Mouse (Mus musculus) CH12.LX (cell line): ENCODE measurements around the gene Insrr. TPM values are rescaled to one million over a fixed set of nuclear protein-coding genes. Genes with fewer than 3 reads are reported as not detected.

ENCODE experiments used
- DNase-seq: peaks from one replicate; pipeline ENCODE4 v3.0.0-alpha.2; 2013; ENCODE audit errors: extremely low read depth
- H3K27ac ChIP-seq: 2 replicates; pipeline ENCODE4 v1.5.1; 2012; ENCODE audit warnings: low read depth, mild to moderate bottlenecking, control low read depth, moderate library complexity; ENCODE audit not compliant: insufficient read depth
- H3K27me3 ChIP-seq: replicated peaks from 2 replicates; pipeline ENCODE3; 2012; ENCODE audit warnings: inconsistent platforms
- H3K36me3 ChIP-seq, 2 experiments: replicated peaks in 1 of 2; 2 replicates each; pipeline versions ENCODE3 to v1.6.1; 2012; ENCODE audit warnings: inconsistent platforms in 1 of 2, low read length in 1 of 2, mild to moderate bottlenecking in 1 of 2, mixed read lengths in 1 of 2, moderate library complexity in 1 of 2; ENCODE audit not compliant: control insufficient read depth in 1 of 2, insufficient read depth in 1 of 2
- H3K4me1 ChIP-seq, 2 experiments: 2 replicates each; pipeline ENCODE4 v1.6.1; 2012; ENCODE audit warnings: inconsistent platforms in 1 of 2, moderate library complexity in 1 of 2; ENCODE audit not compliant: insufficient read depth in 2 of 2, control insufficient read depth in 1 of 2
- H3K4me2 ChIP-seq: 2 replicates; pipeline ENCODE4 v1.6.1; 2012; ENCODE audit warnings: low read depth, mild to moderate bottlenecking, control low read depth; ENCODE audit not compliant: poor library complexity, insufficient read depth, severe bottlenecking
- H3K4me3 ChIP-seq, 3 experiments: fragments of 150-350 bp in 1 of 3; sonication (generic) in 1 of 3; replicated peaks in 1 of 3; 2 replicates each; pipeline versions ENCODE3 to v1.5.1; 2011 to 2012; ENCODE audit warnings: low read depth in 2 of 3, low read length in 2 of 3, mild to moderate bottlenecking in 2 of 3, moderate library complexity in 2 of 3, control low read depth in 1 of 3, improper control_type of control experiment in 1 of 3, inconsistent platforms in 1 of 3, mixed read lengths in 1 of 3; ENCODE audit not compliant: poor library complexity in 1 of 3
- H3K79me2 ChIP-seq: replicated peaks from 2 replicates; pipeline ENCODE4 v1.6.1; 2012; ENCODE audit warnings: mild to moderate bottlenecking, moderate library complexity; ENCODE audit not compliant: control insufficient read depth, poor library complexity, insufficient read depth, severe bottlenecking; ENCODE audit errors: extremely low read depth
- H3K9ac ChIP-seq: 2 replicates; pipeline ENCODE4 v1.6.1; 2012; ENCODE audit warnings: low read depth, mild to moderate bottlenecking, control low read depth, moderate library complexity; ENCODE audit not compliant: insufficient read depth
- H3K9me3 ChIP-seq: replicated peaks from 2 replicates; pipeline ENCODE3; 2012; ENCODE audit warnings: low read length, inconsistent platforms, mixed read lengths
- BHLHE40 ChIP-seq: IDR thresholded peaks from 2 replicates; pipeline ENCODE4 v1.6.1; 2011; ENCODE audit warnings: mild to moderate bottlenecking, low read depth, low read length, improper control_type of control experiment
- CHD1 ChIP-seq: IDR thresholded peaks from 2 replicates; pipeline ENCODE4 v1.6.1; 2012; ENCODE audit warnings: low read depth, low read length, improper control_type of control experiment, inconsistent platforms
- CHD2 ChIP-seq: IDR thresholded peaks from 2 replicates; pipeline ENCODE4 v1.6.1; 2011; ENCODE audit warnings: low read length, improper control_type of control experiment
- CTCF ChIP-seq, 2 experiments: IDR thresholded peaks in 1 of 2; conservative IDR thresholded peaks in 1 of 2; 2 replicates each; pipeline ENCODE4 v1.5.1; 2011 to 2012; ENCODE audit warnings: low read depth in 2 of 2, low read length in 2 of 2, improper control_type of control experiment in 1 of 2, inconsistent platforms in 1 of 2, mild to moderate bottlenecking in 1 of 2, moderate library complexity in 1 of 2
- E2F4 ChIP-seq: IDR thresholded peaks from 2 replicates; pipeline ENCODE4 v1.6.1; 2011; ENCODE audit warnings: low read depth, low read length, improper control_type of control experiment; ENCODE audit not compliant: insufficient replicate concordance
- ELF1 ChIP-seq: IDR thresholded peaks from 2 replicates; pipeline ENCODE4 v1.6.1; 2014; ENCODE audit warnings: low read depth, mild to moderate bottlenecking, inconsistent platforms, low read length, improper control_type of control experiment
- HCFC1 ChIP-seq: IDR thresholded peaks from 2 replicates; pipeline ENCODE4 v1.6.1; 2012; ENCODE audit warnings: low read depth, mild to moderate bottlenecking, inconsistent platforms, low read length, improper control_type of control experiment
- IRF4 ChIP-seq: IDR thresholded peaks from 2 replicates; pipeline ENCODE4 v1.6.1; 2014; ENCODE audit warnings: low read depth, mild to moderate bottlenecking, inconsistent platforms, low read length, improper control_type of control experiment
- JUN ChIP-seq: IDR thresholded peaks from 2 replicates; pipeline ENCODE4 v1.6.1; 2011; ENCODE audit warnings: low read depth, mild to moderate bottlenecking, low read length, improper control_type of control experiment, moderate library complexity; ENCODE audit not compliant: insufficient read depth
- KAT2A ChIP-seq: IDR thresholded peaks from 2 replicates; pipeline ENCODE4 v1.6.1; 2012; ENCODE audit warnings: low read length, improper control_type of control experiment, inconsistent platforms; ENCODE audit not compliant: insufficient replicate concordance
- MAFK ChIP-seq: IDR thresholded peaks from 2 replicates; pipeline ENCODE4 v1.6.1; 2011; ENCODE audit warnings: low read length, improper control_type of control experiment; ENCODE audit not compliant: insufficient replicate concordance
- MAX ChIP-seq: IDR thresholded peaks from 2 replicates; pipeline ENCODE4 v1.6.1; 2011; ENCODE audit warnings: low read length, improper control_type of control experiment
- MAZ ChIP-seq: IDR thresholded peaks from 2 replicates; pipeline ENCODE4 v1.6.1; 2012; ENCODE audit warnings: low read depth, mild to moderate bottlenecking, inconsistent platforms, low read length, improper control_type of control experiment, moderate library complexity
- MEF2A ChIP-seq: IDR thresholded peaks from 2 replicates; pipeline ENCODE4 v1.6.1; 2014; ENCODE audit warnings: low read depth, mild to moderate bottlenecking, inconsistent platforms, low read length, improper control_type of control experiment, borderline replicate concordance
- MXI1 ChIP-seq: IDR thresholded peaks from 2 replicates; pipeline ENCODE4 v1.6.1; 2011; ENCODE audit warnings: mild to moderate bottlenecking, low read depth, low read length, improper control_type of control experiment
- MYC ChIP-seq: IDR thresholded peaks from 2 replicates; pipeline ENCODE4 v1.6.1; 2011; ENCODE audit warnings: low read depth, mild to moderate bottlenecking, improper control_type of control experiment, low read length
- NRF1 ChIP-seq: IDR thresholded peaks from 2 replicates; pipeline ENCODE4 v1.6.1; 2014; ENCODE audit warnings: low read depth, mild to moderate bottlenecking, inconsistent platforms, low read length, improper control_type of control experiment, moderate library complexity
- POLR2A ChIP-seq: IDR thresholded peaks from 2 replicates; pipeline ENCODE4 v1.6.1; 2011; ENCODE audit warnings: low read depth, mild to moderate bottlenecking, improper control_type of control experiment, low read length
- RAD21 ChIP-seq: IDR thresholded peaks from 2 replicates; pipeline ENCODE4 v1.6.1; 2011; ENCODE audit warnings: low read depth, mild to moderate bottlenecking, low read length, improper control_type of control experiment, moderate library complexity
- RCOR1 ChIP-seq: conservative IDR thresholded peaks from 2 replicates; pipeline ENCODE4 v1.6.1; 2012; ENCODE audit warnings: low read depth, mild to moderate bottlenecking, inconsistent platforms, low read length, improper control_type of control experiment
- SIN3A ChIP-seq: IDR thresholded peaks from 2 replicates; pipeline ENCODE4 v1.6.1; 2012; ENCODE audit warnings: low read length, improper control_type of control experiment, inconsistent platforms
- SMC3 ChIP-seq: IDR thresholded peaks from 2 replicates; pipeline ENCODE4 v1.6.1; 2011; ENCODE audit warnings: low read depth, low read length, improper control_type of control experiment
- TBP ChIP-seq: conservative IDR thresholded peaks from 2 replicates; pipeline ENCODE4 v1.6.1; 2011; ENCODE audit warnings: low read depth, low read length, improper control_type of control experiment
- TCF12 ChIP-seq: IDR thresholded peaks from 2 replicates; pipeline ENCODE4 v1.6.1; 2014; ENCODE audit warnings: low read depth, mild to moderate bottlenecking, inconsistent platforms, low read length, improper control_type of control experiment
- UBTF ChIP-seq: IDR thresholded peaks from 2 replicates; pipeline ENCODE4 v1.6.1; 2012; ENCODE audit warnings: low read depth, mild to moderate bottlenecking, inconsistent platforms, low read length, improper control_type of control experiment, moderate library complexity
- USF1 ChIP-seq: IDR thresholded peaks from 2 replicates; pipeline ENCODE4 v1.6.1; 2014; ENCODE audit warnings: low read depth, mild to moderate bottlenecking, inconsistent platforms, low read length, improper control_type of control experiment
- USF2 ChIP-seq: conservative IDR thresholded peaks from 2 replicates; pipeline ENCODE4 v1.6.1; 2011; ENCODE audit warnings: low read depth, low read length, improper control_type of control experiment
- ZC3H11A ChIP-seq: IDR thresholded peaks from 2 replicates; pipeline ENCODE4 v1.6.1; 2012; ENCODE audit warnings: low read depth, mild to moderate bottlenecking, inconsistent platforms, low read length, improper control_type of control experiment
- ZKSCAN1 ChIP-seq: IDR thresholded peaks from 2 replicates; pipeline ENCODE4 v1.6.1; 2012; ENCODE audit warnings: low read depth, inconsistent platforms, low read length, improper control_type of control experiment, borderline replicate concordance
- ZMIZ1 ChIP-seq: IDR thresholded peaks from 2 replicates; pipeline ENCODE4 v1.6.1; 2012; ENCODE audit warnings: low read depth, mild to moderate bottlenecking, inconsistent platforms, low read length, improper control_type of control experiment
- dilution Hi-C: fragments of 300-500 bp; cut with MboI; formaldehyde crosslinking; loops from 2 replicates; pipeline ENCODE4 v1.14.3; 2020; ENCODE audit warnings: low sequenced_read_pairs; ENCODE audit not compliant: extremely low pct_unique_long_range_greater_than_20kb, extremely low pct_ligation_motif_present
- in situ Hi-C: fragments of 300-500 bp; cut with MboI; formaldehyde crosslinking; loops from 3 replicates; pipeline ENCODE4 v1.14.3; 2019; ENCODE audit warnings: low sequenced_read_pairs, low pct_ligation_motif_present, low pct_unique_long_range_greater_than_20kb, mixed read lengths
- polyA plus RNA-seq: library from polyadenylated mRNA; unstranded; fragments of >175 nt; gene quantifications from 2 replicates; pipeline ENCODE4 v1.2.1, GENCODE M21; 2012; ENCODE audit warnings: low read depth; ENCODE audit not compliant: insufficient read length
- total RNA-seq, 2 experiments: library from RNA; depleted of rRNA; stranded (reverse); fragments of 300-350 nt in 1 of 2; fragments of >200 nt in 1 of 2; gene quantifications; 2 replicates each; pipeline ENCODE4 v1.2.3; 2012 to 2014

Insrr gene
- total and polyA plus RNA-seq, 3 experiments: 0.06 to 0.08 TPM; not detected in 1

DNA sequence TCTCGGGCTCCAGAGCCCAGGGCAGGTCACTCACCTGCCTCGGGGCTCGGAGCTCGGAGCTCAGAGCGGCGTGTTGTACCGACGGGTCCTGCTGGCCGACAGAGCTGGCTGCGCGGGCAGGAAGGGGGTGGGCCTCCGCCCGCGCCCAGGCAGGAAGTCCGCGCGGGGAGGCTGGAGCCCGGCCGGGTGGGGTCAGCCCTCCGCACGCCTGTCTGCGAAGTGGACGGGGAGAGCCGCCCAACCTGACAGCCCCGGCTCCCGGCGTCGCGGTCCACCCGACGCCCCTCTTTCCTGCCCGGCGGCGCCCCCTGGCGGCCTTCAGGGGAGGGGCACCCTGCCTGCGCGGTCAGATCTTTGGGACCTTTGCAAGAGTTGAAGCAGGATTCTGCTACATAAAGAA, 27.9 kb upstream of the Insrr start:
- H3K9ac ChIP-seq: 0 out of 2 replicates have a peak overlapping the region, but pooled peaks have one; percentile 22
- no peaks in the 10 kb centered on the region for H3K9me3 ChIP-seq
- peaks cover 54% of the 10 kb centered on the region for H3K27me3 ChIP-seq
- dilution Hi-C loops (no loop called here), in situ Hi-C loops (no loop called here)
- peak overlapping the region in 2 of 3 experiments; percentile 35 to 57 for H3K4me3 ChIP-seq
- peak overlapping the region; percentile 81 for H3K4me2 ChIP-seq
- peak; percentile 40 for DNase-seq
- no peaks in the 10 kb centered on the region for H3K79me2 ChIP-seq
- H3K27ac ChIP-seq: no peak overlapping the region
- H3K36me3 ChIP-seq: no peaks in the 10 kb centered on the region
- TF ChIP-seq USF1 (no peak), HCFC1 (no peak), MYC (no peak), IRF4 (0 out of 2 replicates have a peak, but pooled peaks have one; percentile 21), SIN3A (no peak), MAFK (no peak), CHD2 (no peak), RAD21 (peak; percentile 48), TBP (no peak), RCOR1 (no peak), KAT2A (no peak), POLR2A (no peak), USF2 (no peak), MEF2A (no peak), ELF1 (peak; percentile 35; the same call in 1 of the 2 replicates), UBTF (peak; percentile 55; the same call in 1 of the 2 replicates), MXI1 (no peak), JUN (no peak), MAX (no peak), TCF12 (no peak), CTCF (conservative IDR thresholded peaks at IDR 0.05 in 1 of 2, IDR thresholded peaks at IDR 0.05 in 1 of 2; ENCODE audit: low read depth in 2 of 2, low read length in 2 of 2) (peak in 1 of 2 experiments; percentile 91), BHLHE40 (no peak), E2F4 (no peak), SMC3 (peak; percentile 88), MAZ (no peak), ZC3H11A (no peak), NRF1 (no peak), CHD1 (no peak), ZKSCAN1 (no peak), ZMIZ1 (no peak)
- H3K4me1 ChIP-seq: peaks cover 8 to 32% of the 10 kb centered on the region in 2 experiments
